Mouse (Mus musculus) layer of hippocampus, adult 9-11 months (tissue): ENCODE measurements at regions not wholly inside any gene's neighbourhood (a gene's known extent, or its start where the extent isn't known, plus 50 kb on each side); places are given as distances from the start of the nearest gene placed in this dataset.

Experiments
- DNase-seq: peaks from one replicate; pipeline ENCODE4 v3.0.0; 2022

- DNase-seq, result no peak
Measured at GRCm38 (mm10) chr13:81020106-81020747, 137.0 kb downstream of the Arrdc3 start.

- no peak for DNase-seq
Measured at GRCm38 (mm10) chr13:81020811-81021210, 137.6 kb downstream of the Arrdc3 start.

GRCm38 (mm10) chr13:81022410-81022809 lies 139.2 kb downstream of the Arrdc3 start:
- no peak for DNase-seq

- DNase-seq, result peak; percentile 22
Measured at GRCm38 (mm10) chr13:81025241-81025760, 142.1 kb downstream of the Arrdc3 start.

GRCm38 (mm10) chr13:81037316-81037715 lies 154.1 kb downstream of the Arrdc3 start:
- DNase-seq, result no peak

- no peak for DNase-seq
Measured at GRCm38 (mm10) chr13:81038736-81039135, 155.6 kb downstream of the Arrdc3 start.

GRCm38 (mm10) chr13:81040494-81040893 lies 157.3 kb downstream of the Arrdc3 start:
- no peak for DNase-seq

GRCm38 (mm10) chr13:81041646-81042045 lies 158.5 kb downstream of the Arrdc3 start:
- no peak for DNase-seq
